Mouse (Mus musculus): ENCODE measurements at regions not wholly inside any gene's neighbourhood (a gene's known extent, or its start where the extent isn't known, plus 50 kb on each side); places are given as distances from the start of the nearest gene placed in this dataset.

DNA sequence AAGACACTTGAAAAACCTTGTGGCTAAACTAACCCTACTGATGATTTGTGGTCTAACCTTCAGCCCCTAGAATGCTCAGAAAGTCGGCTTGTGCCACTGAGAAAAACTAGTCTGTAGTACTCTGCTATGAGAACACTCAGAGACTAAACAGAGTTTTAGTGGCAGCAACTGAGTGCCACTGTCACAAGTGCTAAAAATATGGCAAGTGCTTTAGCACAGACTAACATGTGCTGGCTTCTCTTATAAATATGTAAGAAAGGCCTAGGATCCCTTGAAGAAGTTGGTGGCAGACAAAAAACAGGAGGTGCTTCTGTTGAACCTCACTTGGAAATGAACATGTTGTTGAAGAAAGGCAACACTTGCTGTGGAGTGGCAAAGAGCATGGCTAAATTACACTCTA, 1052.9 kb downstream of the Gsdmc2 start:
- no peak for ATAC-seq (replicated peaks; ENCODE audit: low FRiP score, low read depth)
- Histone ChIP-seq H3K27me3 (ENCODE audit: insufficient read depth, low read length) (no peaks in the 10 kb centered on the region), H3K4me1 (replicated peaks; ENCODE audit: insufficient read depth, low read length) (no peaks in the 10 kb centered on the region), H3K9ac (ENCODE audit: low read depth, low read length) (no peak overlapping the region), H3K27ac (no peak overlapping the region), H3K9me3 (replicated peaks; ENCODE audit: low read length) (no peaks in the 10 kb centered on the region), H3K36me3 (ENCODE audit: insufficient read depth, low read length) (no peaks in the 10 kb centered on the region), H3K4me2 (ENCODE audit: low read length) (no peak overlapping the region), H3K4me3 (replicated peaks; ENCODE audit: low read depth, low read length) (no peak overlapping the region)
- WGBS: 78% methylated on average over 1 of the region's 1 CpGs
- no peak for DNase-seq (ENCODE audit: low spot score)
- TF ChIP-seq CTCF (IDR thresholded peaks at IDR 0.05; ENCODE audit: low read depth): no peak

DNA sequence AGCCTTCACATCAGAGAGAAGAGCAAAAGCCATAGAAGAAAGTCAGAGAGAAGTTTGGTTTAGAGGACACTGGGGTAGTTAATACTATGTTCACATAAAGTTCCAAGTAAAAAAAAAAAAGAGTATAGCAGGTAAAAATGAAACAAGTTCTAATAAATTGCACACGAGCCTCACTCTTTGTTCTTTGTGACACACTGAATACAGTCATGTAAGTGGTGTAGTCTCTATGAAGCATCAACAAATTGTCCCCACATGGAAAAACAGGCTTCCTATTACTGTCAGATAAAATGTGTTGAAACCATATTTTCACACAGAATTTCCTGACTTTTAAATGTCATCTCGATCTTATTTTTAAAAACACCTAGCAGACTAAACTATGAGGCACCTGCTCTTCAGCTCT, 1057.2 kb downstream of the Gsdmc2 start:
- ATAC-seq (replicated peaks; ENCODE audit: low FRiP score, low read depth): no peak
- no peak overlapping the region for H3K4me2 ChIP-seq (ENCODE audit: low read length)
- H3K36me3 ChIP-seq (ENCODE audit: insufficient read depth, low read length): no peaks in the 10 kb centered on the region
- H3K4me1 ChIP-seq (replicated peaks; ENCODE audit: insufficient read depth, low read length): no peaks in the 10 kb centered on the region
- no peak for TF ChIP-seq CTCF (IDR thresholded peaks at IDR 0.05; ENCODE audit: low read depth)
- H3K27me3 ChIP-seq (ENCODE audit: insufficient read depth, low read length): no peaks in the 10 kb centered on the region
- no peak for DNase-seq (ENCODE audit: low spot score)
- no peak overlapping the region for H3K9ac ChIP-seq (ENCODE audit: low read depth, low read length)
- WGBS: 93% methylated on average over 2 of the region's 2 CpGs
- H3K27ac ChIP-seq: no peak overlapping the region
- H3K9me3 ChIP-seq (replicated peaks; ENCODE audit: low read length): no peaks in the 10 kb centered on the region
- no peak overlapping the region for H3K4me3 ChIP-seq (replicated peaks; ENCODE audit: low read depth, low read length)

DNA sequence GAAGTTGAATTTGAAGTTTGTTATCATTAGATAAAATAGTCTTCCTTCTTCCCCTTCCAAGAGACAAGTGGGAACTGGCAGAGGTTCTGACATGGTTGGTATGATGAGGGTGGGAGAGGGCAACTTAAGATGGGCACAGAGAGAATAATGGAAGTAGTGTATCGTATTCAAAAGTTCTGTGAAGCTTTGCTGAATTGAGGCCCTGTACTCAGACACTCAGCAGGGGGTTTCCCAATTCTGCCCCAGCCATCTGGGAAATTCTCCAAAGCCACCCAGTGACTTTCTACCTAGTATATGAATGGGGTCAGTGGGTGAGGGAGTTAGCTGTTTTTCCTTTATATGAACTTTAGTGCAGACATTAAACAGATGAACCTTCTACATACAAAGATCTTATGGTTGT, 1058.7 kb downstream of the Gsdmc2 start:
- Histone ChIP-seq H3K27me3 (ENCODE audit: insufficient read depth, low read length) (no peaks in the 10 kb centered on the region), H3K4me3 (replicated peaks; ENCODE audit: low read depth, low read length) (no peak overlapping the region), H3K27ac (no peak overlapping the region), H3K36me3 (ENCODE audit: insufficient read depth, low read length) (no peaks in the 10 kb centered on the region), H3K4me2 (ENCODE audit: low read length) (no peak overlapping the region), H3K4me1 (replicated peaks; ENCODE audit: insufficient read depth, low read length) (no peaks in the 10 kb centered on the region), H3K9me3 (replicated peaks; ENCODE audit: low read length) (no peaks in the 10 kb centered on the region), H3K9ac (ENCODE audit: low read depth, low read length) (no peak overlapping the region)
- WGBS: 82% methylated on average over 1 of the region's 1 CpGs
- DNase-seq (ENCODE audit: low spot score) (no peak), ATAC-seq (replicated peaks; ENCODE audit: low FRiP score, low read depth) (no peak)
- no peak for TF ChIP-seq CTCF (IDR thresholded peaks at IDR 0.05; ENCODE audit: low read depth)

DNA sequence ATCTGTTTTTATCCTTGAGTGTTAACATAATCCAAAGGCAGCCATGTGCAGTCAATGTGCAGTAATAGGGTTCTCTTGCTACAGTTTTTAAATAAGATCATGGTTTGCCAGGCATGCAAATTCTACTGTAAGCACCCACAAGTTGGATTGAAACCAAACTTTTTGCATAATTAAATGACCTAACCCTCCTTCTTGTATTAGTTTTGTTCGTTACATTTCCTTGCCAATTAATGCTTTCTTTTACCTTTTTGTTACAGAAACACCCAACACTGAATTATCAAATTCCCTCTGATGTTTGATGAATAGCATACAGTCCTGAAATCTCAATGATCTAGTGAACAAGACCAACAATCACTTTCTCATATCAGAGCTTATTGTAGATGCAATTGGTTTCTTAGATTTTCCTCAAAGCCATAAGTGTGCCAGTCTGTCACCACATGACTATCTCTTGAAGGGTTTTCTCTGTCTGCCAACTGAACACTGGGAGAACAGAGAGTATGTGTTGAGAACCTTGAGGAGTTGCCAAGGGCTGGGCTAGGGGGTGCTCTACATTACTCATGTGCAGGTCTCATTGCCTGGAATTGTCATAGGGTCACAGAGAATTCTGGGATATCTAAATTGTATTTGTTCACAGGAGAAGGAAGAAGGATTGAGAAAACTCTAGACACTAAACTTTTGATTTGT, 1060.4 kb downstream of the Gsdmc2 start:
- Histone ChIP-seq H3K27ac (no peak overlapping the region), H3K4me3 (replicated peaks; ENCODE audit: low read depth, low read length) (no peak overlapping the region), H3K36me3 (ENCODE audit: insufficient read depth, low read length) (no peaks in the 10 kb centered on the region), H3K27me3 (ENCODE audit: insufficient read depth, low read length) (no peaks in the 10 kb centered on the region), H3K4me2 (ENCODE audit: low read length) (no peak overlapping the region), H3K9ac (ENCODE audit: low read depth, low read length) (no peak overlapping the region), H3K9me3 (replicated peaks; ENCODE audit: low read length) (no peaks in the 10 kb centered on the region), H3K4me1 (replicated peaks; ENCODE audit: insufficient read depth, low read length) (no peaks in the 10 kb centered on the region)
- DNase-seq (ENCODE audit: low spot score): no peak
- no peak for ATAC-seq (replicated peaks; ENCODE audit: low FRiP score, low read depth)
- TF ChIP-seq CTCF (IDR thresholded peaks at IDR 0.05; ENCODE audit: low read depth): no peak
- 73% methylated on average over 1 of the region's 1 CpGs for WGBS

DNA sequence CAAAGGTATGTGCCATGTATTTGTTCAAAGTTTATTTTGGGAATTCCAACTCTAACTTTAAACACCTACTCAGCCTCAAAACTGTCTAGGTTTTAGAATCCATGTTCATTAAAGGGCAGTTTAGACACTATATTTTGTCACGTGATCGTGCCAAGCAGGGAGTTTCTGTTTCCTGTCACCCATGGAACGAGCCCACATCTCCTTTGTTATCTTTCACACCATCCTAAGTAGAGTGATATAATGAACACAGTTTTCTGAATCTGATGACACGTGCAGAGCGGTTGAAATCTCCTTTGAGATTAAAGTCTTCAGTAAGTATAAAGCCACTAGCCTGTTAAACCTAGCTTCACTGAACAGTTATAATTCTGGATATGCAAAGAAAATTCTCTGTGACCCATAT, 1066.1 kb downstream of the Gsdmc2 start:
- no peak for ATAC-seq (replicated peaks; ENCODE audit: low FRiP score, low read depth)

DNA sequence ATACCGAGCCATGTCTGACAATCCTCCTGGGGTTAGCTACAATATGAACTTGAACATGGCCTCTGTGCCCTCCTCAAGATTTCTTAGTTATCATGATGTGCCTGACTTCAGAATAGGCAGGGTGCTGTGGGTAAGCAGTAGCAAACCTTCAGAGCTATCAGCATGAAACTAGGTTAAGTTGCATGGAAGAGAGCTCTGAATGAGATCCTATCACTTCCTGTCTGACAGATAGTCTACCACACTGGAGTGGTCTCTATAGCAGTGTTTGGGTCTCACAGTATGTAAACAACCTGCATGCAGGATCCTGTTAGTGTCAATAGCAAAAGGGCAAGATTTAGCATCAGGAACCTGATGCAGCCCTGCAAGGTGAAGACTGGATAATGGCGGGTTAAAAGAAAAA, 1092.3 kb downstream of the Gsdmc2 start:
- no peaks in the 10 kb centered on the region for H3K4me1 ChIP-seq (replicated peaks; ENCODE audit: insufficient read depth, low read length)
- TF ChIP-seq CTCF (IDR thresholded peaks at IDR 0.05; ENCODE audit: low read depth): no peak
- H3K27me3 ChIP-seq (ENCODE audit: insufficient read depth, low read length): no peaks in the 10 kb centered on the region
- H3K4me2 ChIP-seq (ENCODE audit: low read length): no peak overlapping the region
- 93% methylated on average over 2 of the region's 2 CpGs for WGBS
- no peak for ATAC-seq (replicated peaks; ENCODE audit: low FRiP score, low read depth)
- no peaks in the 10 kb centered on the region for H3K36me3 ChIP-seq (ENCODE audit: insufficient read depth, low read length)
- H3K27ac ChIP-seq: no peak overlapping the region
- H3K4me3 ChIP-seq (replicated peaks; ENCODE audit: low read depth, low read length): no peak overlapping the region
- H3K9ac ChIP-seq (ENCODE audit: low read depth, low read length): no peak overlapping the region
- no peaks in the 10 kb centered on the region for H3K9me3 ChIP-seq (replicated peaks; ENCODE audit: low read length)
- DNase-seq (ENCODE audit: low spot score): no peak

More for the DNA sequence above, 1066.1 kb downstream of the Gsdmc2 start:
- Histone ChIP-seq H3K4me3 (replicated peaks; ENCODE audit: low read depth, low read length) (no peak overlapping the region), H3K27ac (no peak overlapping the region), H3K27me3 (ENCODE audit: insufficient read depth, low read length) (no peaks in the 10 kb centered on the region), H3K9me3 (replicated peaks; ENCODE audit: low read length) (no peaks in the 10 kb centered on the region), H3K9ac (ENCODE audit: low read depth, low read length) (no peak overlapping the region), H3K4me1 (replicated peaks; ENCODE audit: insufficient read depth, low read length) (no peaks in the 10 kb centered on the region), H3K4me2 (ENCODE audit: low read length) (no peak overlapping the region), H3K36me3 (ENCODE audit: insufficient read depth, low read length) (no peaks in the 10 kb centered on the region)
- WGBS: 83% methylated on average over 5 of the region's 5 CpGs
- no peak for DNase-seq (ENCODE audit: low spot score)
- TF ChIP-seq CTCF (IDR thresholded peaks at IDR 0.05; ENCODE audit: low read depth): no peak

DNA sequence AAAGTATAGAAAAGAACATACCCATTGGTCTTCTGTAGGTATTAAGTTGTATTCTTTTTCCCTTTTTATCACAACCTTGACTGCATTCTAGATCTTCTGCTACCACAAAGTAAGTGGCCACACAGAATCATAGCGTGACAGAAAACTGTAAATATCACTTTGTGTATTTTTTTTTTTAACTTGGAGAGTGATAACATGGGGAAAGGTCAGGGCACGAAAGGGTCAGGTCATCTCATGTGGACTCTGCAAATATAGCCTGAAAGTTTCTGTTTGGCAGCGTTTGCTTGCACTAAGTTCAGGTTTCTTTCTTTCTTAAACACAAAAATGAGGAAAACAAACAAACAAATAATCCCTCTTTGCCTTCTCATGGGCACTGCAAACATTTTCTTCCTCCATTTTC, 1101.1 kb downstream of the Gsdmc2 start:
- 74% methylated on average over 3 of the region's 3 CpGs for WGBS
- TF ChIP-seq CTCF (IDR thresholded peaks at IDR 0.05; ENCODE audit: low read depth): no peak
- no peak overlapping the region for H3K4me2 ChIP-seq (ENCODE audit: low read length)
- DNase-seq (ENCODE audit: low spot score): no peak
- no peaks in the 10 kb centered on the region for H3K27me3 ChIP-seq (ENCODE audit: insufficient read depth, low read length)
- no peak overlapping the region for H3K4me3 ChIP-seq (replicated peaks; ENCODE audit: low read depth, low read length)
- no peaks in the 10 kb centered on the region for H3K9me3 ChIP-seq (replicated peaks; ENCODE audit: low read length)
- no peaks in the 10 kb centered on the region for H3K36me3 ChIP-seq (ENCODE audit: insufficient read depth, low read length)
- H3K9ac ChIP-seq (ENCODE audit: low read depth, low read length): no peak overlapping the region
- H3K27ac ChIP-seq: no peak overlapping the region
- no peaks in the 10 kb centered on the region for H3K4me1 ChIP-seq (replicated peaks; ENCODE audit: insufficient read depth, low read length)
- ATAC-seq (replicated peaks; ENCODE audit: low FRiP score, low read depth): no peak
